Mouse (Mus musculus) heart, adult 2 months (tissue): ENCODE measurements at regions not wholly inside any gene's neighbourhood (a gene's known extent, or its start where the extent isn't known, plus 50 kb on each side); places are given as distances from the start of the nearest gene placed in this dataset.

Experiments
- CTCF ChIP-seq: fragments of 200-600 bp; IDR thresholded peaks from 2 replicates; pipeline ENCODE4 v1.8.1; 2022; ENCODE audit warnings: antibody characterized with exemption, mild to moderate bottlenecking, moderate library complexity
- EP300 ChIP-seq: fragments of 200-500 bp; IDR thresholded peaks from 2 replicates; pipeline ENCODE4 v1.6.1; 2011; ENCODE audit warnings: low read depth, low read length, control low read depth; ENCODE audit not compliant: insufficient read depth
- POLR2A ChIP-seq: fragments of 200-500 bp; IDR thresholded peaks from 2 replicates; pipeline ENCODE4 v1.6.1; 2011; ENCODE audit warnings: mild to moderate bottlenecking, low read depth, low read length, control low read depth; ENCODE audit not compliant: insufficient read depth

GRCm38 (mm10) chr16:42575517-42575946 is 235.1 kb upstream of the Gap43 start:
- TF ChIP-seq CTCF: no peak
- no peak for TF ChIP-seq POLR2A
- TF ChIP-seq EP300: no peak
